Mouse (Mus musculus): ENCODE data around the gene Pim3. TPM values are rescaled to one million over a fixed set of nuclear protein-coding genes. Genes with fewer than 3 reads are reported as not detected.

The Pim3 gene
- polyA plus RNA-seq, 1 experiment, result not detected

- no peak for TF ChIP-seq GATA1 (IDR thresholded peaks at IDR 0.05; ENCODE audit: low read length)
Measured at GRCm38 (mm10) chr15:88877021-88877400, 15.0 kb downstream of the Pim3 start.

DNA sequence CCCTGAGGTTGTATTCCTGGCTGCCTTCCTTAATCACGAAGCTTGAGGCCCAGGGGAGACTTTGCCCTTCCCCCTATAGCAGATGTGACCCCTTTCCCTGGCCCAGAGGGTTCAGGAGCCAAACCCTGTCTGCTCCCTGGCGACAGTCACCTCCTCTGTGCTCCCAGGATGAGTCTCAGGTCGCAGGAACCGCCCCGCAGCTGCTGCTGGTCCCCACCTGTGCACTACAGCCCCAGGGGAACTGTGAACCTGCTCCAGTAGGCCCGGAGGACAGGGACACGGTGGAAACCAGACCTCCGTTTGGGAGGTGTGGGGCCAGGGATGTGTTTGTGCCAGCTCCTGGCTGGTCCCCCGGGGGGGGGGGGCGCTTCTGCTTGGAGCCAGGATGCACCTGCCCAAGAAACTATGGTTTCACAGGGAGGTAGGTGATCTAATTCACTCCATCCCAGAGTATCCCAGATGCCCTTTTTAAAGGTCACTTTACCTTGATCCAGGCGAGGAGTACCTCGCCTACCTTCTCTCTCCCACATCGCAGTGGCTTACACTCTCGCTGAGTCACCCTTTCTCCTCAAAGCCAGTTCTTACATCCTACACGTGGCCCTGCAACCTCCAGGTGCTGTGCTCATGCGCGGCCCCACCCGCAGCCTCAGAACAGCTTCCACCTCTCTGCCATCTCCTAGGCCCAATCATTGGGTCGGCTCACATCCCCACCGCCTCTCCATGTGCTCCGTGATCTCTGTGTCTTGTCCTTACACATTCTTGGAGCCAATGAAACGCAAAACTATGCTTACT, 19.5 kb downstream of the Pim3 start:
- TF ChIP-seq GATA1 (IDR thresholded peaks at IDR 0.05; ENCODE audit: low read length), result no peak

DNA sequence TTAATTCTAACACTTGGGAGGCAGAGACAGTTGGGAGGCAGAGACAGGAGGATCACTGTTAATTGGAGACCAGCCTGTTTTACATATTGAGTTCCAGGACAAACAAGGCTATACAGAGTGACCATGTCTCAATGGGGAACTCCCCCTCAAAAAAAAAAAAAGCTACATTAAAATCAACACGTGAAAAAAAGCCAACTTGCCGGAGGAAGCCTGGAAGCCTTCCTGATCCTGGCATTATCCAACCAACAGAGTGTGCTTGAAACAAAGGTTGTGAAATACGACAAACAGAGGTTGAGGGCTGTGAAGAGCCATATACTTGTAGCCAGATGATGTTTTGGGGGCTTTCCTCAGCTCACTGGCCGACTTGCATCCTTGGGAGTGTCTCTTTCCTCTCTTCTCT, 20.9 kb downstream of the Pim3 start:
- no peak for TF ChIP-seq GATA1 (IDR thresholded peaks at IDR 0.05; ENCODE audit: low read length)

DNA sequence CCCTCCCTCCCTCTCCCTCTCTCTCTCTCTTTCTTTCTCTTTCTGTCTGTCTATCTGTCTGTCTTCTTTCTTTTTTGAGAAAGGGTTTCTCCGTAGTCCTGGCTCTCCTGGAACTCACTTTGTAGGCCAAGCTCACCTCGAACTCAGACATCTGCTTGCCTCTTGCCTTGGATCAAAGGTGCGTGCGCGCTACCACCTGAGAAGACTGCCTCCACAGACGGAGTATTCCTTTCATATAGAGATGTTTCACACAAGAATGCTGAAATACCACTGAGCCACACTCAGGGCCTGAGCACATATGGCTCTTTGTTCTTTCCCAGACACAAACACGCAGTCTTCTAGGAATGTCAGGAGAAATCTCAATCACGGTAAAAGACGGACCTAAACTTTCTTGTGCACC, 21.4 kb downstream of the Pim3 start:
- no peak for TF ChIP-seq GATA1 (IDR thresholded peaks at IDR 0.05; ENCODE audit: low read length)

DNA sequence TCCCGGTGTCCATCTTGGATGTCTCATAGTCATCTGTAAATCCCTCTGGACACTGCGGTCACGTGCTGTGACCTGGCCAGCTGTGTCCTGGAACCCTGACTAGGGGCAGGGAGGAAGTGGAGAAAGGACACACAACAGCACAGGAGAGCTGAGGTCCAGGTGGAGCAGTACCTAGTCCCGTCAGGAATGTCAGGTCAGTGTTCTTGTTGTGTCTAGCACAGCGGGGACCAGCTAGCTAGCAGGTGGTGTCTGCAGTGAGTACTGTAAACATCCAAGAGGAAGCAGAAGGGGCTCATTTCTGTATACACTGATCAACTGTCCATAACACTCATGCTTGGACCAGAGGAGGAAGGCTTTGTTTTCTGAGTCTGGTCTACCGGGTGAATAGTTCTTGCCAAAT, 23.4 kb downstream of the Pim3 start:
- TF ChIP-seq GATA1 (IDR thresholded peaks at IDR 0.05; ENCODE audit: low read length), result no peak

- no peak for TF ChIP-seq GATA1 (IDR thresholded peaks at IDR 0.05; ENCODE audit: low read length)
Measured at GRCm38 (mm10) chr15:88889032-88889431, 27.0 kb downstream of the Pim3 start.

DNA sequence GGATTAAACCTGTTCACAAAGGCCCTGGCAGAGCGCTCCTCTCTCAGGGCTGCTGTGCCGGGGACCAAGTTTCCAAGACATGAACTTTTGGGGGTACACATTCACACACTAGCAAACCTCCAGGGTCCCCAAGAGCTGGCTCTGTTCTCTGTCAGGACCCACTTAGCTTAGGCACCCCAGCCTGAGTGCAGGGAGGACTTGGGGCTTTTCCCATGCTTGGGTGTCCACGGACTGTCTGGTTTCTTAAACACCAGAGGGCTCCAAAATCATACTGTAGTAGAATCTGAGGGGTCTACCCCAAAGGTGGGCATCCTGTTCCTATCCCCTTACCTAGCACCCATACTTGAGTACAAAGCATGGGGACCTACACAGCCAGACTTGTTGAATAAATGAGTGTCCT, 28.0 kb downstream of the Pim3 start:
- TF ChIP-seq GATA1 (IDR thresholded peaks at IDR 0.05; ENCODE audit: low read length), result no peak

- no peak for TF ChIP-seq GATA1 (IDR thresholded peaks at IDR 0.05; ENCODE audit: low read length)
Measured at GRCm38 (mm10) chr15:88890751-88891675, 29.0 kb downstream of the Pim3 start.

- TF ChIP-seq GATA1 (IDR thresholded peaks at IDR 0.05; ENCODE audit: low read length), result no peak
Measured at GRCm38 (mm10) chr15:88891676-88892040, 29.7 kb downstream of the Pim3 start.

- no peak for TF ChIP-seq GATA1 (IDR thresholded peaks at IDR 0.05; ENCODE audit: low read length)
Measured at GRCm38 (mm10) chr15:88892252-88892651, 30.3 kb downstream of the Pim3 start.

GRCm38 (mm10) chr15:88892876-88893275, 30.9 kb downstream of the Pim3 start:
- no peak for TF ChIP-seq GATA1 (IDR thresholded peaks at IDR 0.05; ENCODE audit: low read length)

- TF ChIP-seq GATA1 (IDR thresholded peaks at IDR 0.05; ENCODE audit: low read length), result no peak
Measured at GRCm38 (mm10) chr15:88895119-88895518, 33.1 kb downstream of the Pim3 start.

GRCm38 (mm10) chr15:88895891-88896290, 33.9 kb downstream of the Pim3 start:
- no peak for TF ChIP-seq GATA1 (IDR thresholded peaks at IDR 0.05; ENCODE audit: low read length)

GRCm38 (mm10) chr15:88896341-88896980, 34.5 kb downstream of the Pim3 start:
- no peak for TF ChIP-seq GATA1 (IDR thresholded peaks at IDR 0.05; ENCODE audit: low read length)

GRCm38 (mm10) chr15:88902200-88902875, 40.4 kb downstream of the Pim3 start:
- no peak for TF ChIP-seq GATA1 (IDR thresholded peaks at IDR 0.05; ENCODE audit: low read length)

Data from G1E-ER4 (cell line).